Mouse (Mus musculus) gastrocnemius, postnatal 25 days (tissue): Measurements from ENCODE around the gene Spats2l. TPM values are rescaled to one million over a fixed set of nuclear protein-coding genes. Genes with fewer than 3 reads are reported as not detected.

ENCODE experiments used
- DNase-seq: peaks from one replicate; pipeline ENCODE4 v3.0.0; 2022
- total RNA-seq, 2 experiments: library from RNA; stranded (reverse); gene quantifications; 1 replicate in 1 of 2; 2 replicates in 1 of 2; pipeline ENCODE4 v1.2.3; 2021

Gene Spats2l
- total RNA-seq, 2 experiments from 2014 or later: 4.9 to 5.8 TPM

GRCm38 (mm10) chr1:57824966-57825759 lies 51.2 kb downstream of the Spats2l start:
- no peak for DNase-seq

GRCm38 (mm10) chr1:57826245-57826644 lies 52.3 kb downstream of the Spats2l start:
- DNase-seq: no peak

- no peak for DNase-seq
Observed at GRCm38 (mm10) chr1:57833145-57833544, 59.2 kb downstream of the Spats2l start.

GRCm38 (mm10) chr1:57835128-57835527 lies 61.2 kb downstream of the Spats2l start:
- no peak for DNase-seq

GRCm38 (mm10) chr1:57836686-57837317 lies 62.8 kb downstream of the Spats2l start:
- no peak for DNase-seq

- DNase-seq: no peak
Observed at GRCm38 (mm10) chr1:57839863-57840262, 65.9 kb downstream of the Spats2l start.

GRCm38 (mm10) chr1:57845054-57845722 lies 71.2 kb downstream of the Spats2l start:
- DNase-seq: no peak

GRCm38 (mm10) chr1:57846856-57847698 lies 73.1 kb downstream of the Spats2l start:
- no peak for DNase-seq

- DNase-seq: no peak
Observed at GRCm38 (mm10) chr1:57849087-57849486, 75.1 kb downstream of the Spats2l start.

- DNase-seq: peak; percentile 17
Observed at GRCm38 (mm10) chr1:57849916-57850315, 76.0 kb downstream of the Spats2l start.

GRCm38 (mm10) chr1:57851871-57852270 lies 77.9 kb downstream of the Spats2l start:
- DNase-seq: no peak

- no peak for DNase-seq
Observed at GRCm38 (mm10) chr1:57852562-57853271, 78.8 kb downstream of the Spats2l start.

GRCm38 (mm10) chr1:57857799-57858198 lies 83.8 kb downstream of the Spats2l start:
- DNase-seq: no peak

GRCm38 (mm10) chr1:57862024-57862423 lies 88.1 kb downstream of the Spats2l start:
- DNase-seq: no peak

GRCm38 (mm10) chr1:57868651-57869050 lies 94.7 kb downstream of the Spats2l start:
- DNase-seq: no peak

GRCm38 (mm10) chr1:57872006-57872405 lies 98.0 kb downstream of the Spats2l start:
- DNase-seq: no peak

GRCm38 (mm10) chr1:57873996-57874395 lies 100.0 kb downstream of the Spats2l start:
- no peak for DNase-seq

GRCm38 (mm10) chr1:57875109-57875508 lies 101.1 kb downstream of the Spats2l start:
- DNase-seq: no peak

- no peak for DNase-seq
Observed at GRCm38 (mm10) chr1:57875512-57875911, 101.5 kb downstream of the Spats2l start.

- no peak for DNase-seq
Observed at GRCm38 (mm10) chr1:57878957-57879356, 105.0 kb downstream of the Spats2l start.

GRCm38 (mm10) chr1:57884867-57885266 lies 110.9 kb downstream of the Spats2l start:
- peak; percentile 23 for DNase-seq
